Mouse (Mus musculus) heart, adult 11 months (tissue): Measurements from ENCODE around the gene Phldb1.

Experiments
- DNase-seq: peaks from one replicate; pipeline ENCODE4 v3.0.0; 2022

The Phldb1 gene

GRCm38 (mm10) chr9:44726431-44727146 is 8.4 kb downstream of the Phldb1 start:
- no peak for DNase-seq

GRCm38 (mm10) chr9:44724665-44725064 is 10.3 kb downstream of the Phldb1 start:
- DNase-seq, result peak; percentile 91

- peak; percentile 98 for DNase-seq
These were observed 10.8 kb downstream of the Phldb1 start for GRCm38 (mm10) chr9:44724223-44724622.

- DNase-seq, result peak; percentile 97
These were observed 11.4 kb downstream of the Phldb1 start for GRCm38 (mm10) chr9:44723521-44724041.

- DNase-seq, result peak; percentile 96
These were observed 12.0 kb downstream of the Phldb1 start for GRCm38 (mm10) chr9:44723008-44723407.

- DNase-seq, result peak; percentile 93
These were observed 12.4 kb downstream of the Phldb1 start for GRCm38 (mm10) chr9:44722575-44722974.

GRCm38 (mm10) chr9:44721877-44722186 is 13.2 kb downstream of the Phldb1 start:
- peak; percentile 97 for DNase-seq

- DNase-seq, result peak; percentile 99
These were observed 13.7 kb downstream of the Phldb1 start for GRCm38 (mm10) chr9:44721154-44721876.

GRCm38 (mm10) chr9:44720358-44721153 is 14.4 kb downstream of the Phldb1 start:
- peak; percentile 97 for DNase-seq

GRCm38 (mm10) chr9:44719632-44720357 is 15.2 kb downstream of the Phldb1 start:
- DNase-seq, result peak; percentile 93

- no peak for DNase-seq
These were observed 15.9 kb downstream of the Phldb1 start for GRCm38 (mm10) chr9:44718937-44719631.

- DNase-seq, result peak; percentile 99
These were observed 17.2 kb downstream of the Phldb1 start for GRCm38 (mm10) chr9:44717822-44718242.

GRCm38 (mm10) chr9:44716997-44717821 is 17.8 kb downstream of the Phldb1 start:
- DNase-seq, result peak; percentile 93

- peak; percentile 92 for DNase-seq
These were observed 19.2 kb downstream of the Phldb1 start for GRCm38 (mm10) chr9:44715705-44716362.

- peak; percentile 94 for DNase-seq
These were observed 19.9 kb downstream of the Phldb1 start for GRCm38 (mm10) chr9:44715109-44715508.

GRCm38 (mm10) chr9:44713574-44713973 is 21.4 kb downstream of the Phldb1 start:
- DNase-seq, result no peak

- DNase-seq, result peak; percentile 95
These were observed 21.9 kb downstream of the Phldb1 start for GRCm38 (mm10) chr9:44713080-44713479.

GRCm38 (mm10) chr9:44711602-44712001 is 23.4 kb downstream of the Phldb1 start:
- DNase-seq, result no peak

GRCm38 (mm10) chr9:44710213-44710612 is 24.8 kb downstream of the Phldb1 start:
- no peak for DNase-seq

- no peak for DNase-seq
These were observed 25.4 kb downstream of the Phldb1 start for GRCm38 (mm10) chr9:44709600-44709999.
